Mouse (Mus musculus) thymus, postnatal 0 days (tissue): ENCODE results near the gene Tmem260. TPM values are rescaled to one million over a fixed set of nuclear protein-coding genes. Genes with fewer than 3 reads are reported as not detected.

ENCODE experiments used
- DNase-seq: peaks from one replicate; pipeline ENCODE4 v3.0.0-alpha.2; 2015; ENCODE audit warnings: low spot score
- polyA plus RNA-seq: library from polyadenylated mRNA; unstranded; fragments of >200 nt; fragmentation: Nextera tagmentation; extraction: Ambion mirVana; gene quantifications from 2 replicates; pipeline ENCODE4 v1.2.1, GENCODE M21; 2015

The Tmem260 gene
- polyA plus RNA-seq, 1 experiment from 2014 or later = 23.0 TPM

- no peak for DNase-seq
These were observed 35.7 kb downstream of the Tmem260 start for GRCm38 (mm10) chr14:48481591-48481990.

DNA sequence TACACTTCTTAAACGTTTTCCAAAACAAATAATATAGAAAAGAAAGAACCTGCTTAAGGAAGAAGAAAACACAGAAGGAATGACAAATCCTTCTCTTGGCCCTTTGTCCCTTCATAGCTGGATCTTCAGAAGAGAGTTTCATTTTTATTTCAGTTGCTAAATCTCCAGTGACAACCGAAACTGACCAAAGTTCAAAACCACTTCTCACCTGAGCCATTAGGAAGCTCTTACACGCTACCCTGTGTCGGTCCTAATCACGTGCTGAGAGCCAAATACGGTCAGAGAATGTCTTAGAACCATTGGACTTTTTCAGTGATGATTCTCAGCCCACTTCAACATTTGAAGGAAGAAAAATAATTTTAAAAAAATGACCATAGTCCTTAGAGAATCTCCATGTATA lies 36.8 kb downstream of the Tmem260 start:
- no peak for DNase-seq

GRCm38 (mm10) chr14:48493896-48494295 lies 48.0 kb downstream of the Tmem260 start:
- peak; percentile 67 for DNase-seq

DNA sequence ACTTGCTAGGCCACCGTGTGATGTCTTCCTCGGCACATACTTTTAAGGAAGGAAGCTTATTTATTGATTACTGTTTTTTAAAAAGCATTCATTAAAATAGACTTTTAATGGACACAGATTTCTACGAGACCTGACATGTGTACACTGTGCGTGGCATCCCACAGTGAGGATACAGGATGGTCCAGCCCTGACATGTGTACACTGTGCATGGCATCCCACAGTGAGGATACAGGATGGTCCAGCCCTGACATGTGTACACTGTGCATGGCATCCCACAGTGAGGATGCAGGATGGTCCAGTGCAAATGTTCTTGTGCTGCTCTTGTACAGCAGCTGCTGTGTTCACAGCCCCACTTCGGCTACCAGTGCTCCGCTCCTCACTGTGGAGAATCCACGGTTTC lies 56.6 kb downstream of the Tmem260 start:
- DNase-seq = no peak

DNA sequence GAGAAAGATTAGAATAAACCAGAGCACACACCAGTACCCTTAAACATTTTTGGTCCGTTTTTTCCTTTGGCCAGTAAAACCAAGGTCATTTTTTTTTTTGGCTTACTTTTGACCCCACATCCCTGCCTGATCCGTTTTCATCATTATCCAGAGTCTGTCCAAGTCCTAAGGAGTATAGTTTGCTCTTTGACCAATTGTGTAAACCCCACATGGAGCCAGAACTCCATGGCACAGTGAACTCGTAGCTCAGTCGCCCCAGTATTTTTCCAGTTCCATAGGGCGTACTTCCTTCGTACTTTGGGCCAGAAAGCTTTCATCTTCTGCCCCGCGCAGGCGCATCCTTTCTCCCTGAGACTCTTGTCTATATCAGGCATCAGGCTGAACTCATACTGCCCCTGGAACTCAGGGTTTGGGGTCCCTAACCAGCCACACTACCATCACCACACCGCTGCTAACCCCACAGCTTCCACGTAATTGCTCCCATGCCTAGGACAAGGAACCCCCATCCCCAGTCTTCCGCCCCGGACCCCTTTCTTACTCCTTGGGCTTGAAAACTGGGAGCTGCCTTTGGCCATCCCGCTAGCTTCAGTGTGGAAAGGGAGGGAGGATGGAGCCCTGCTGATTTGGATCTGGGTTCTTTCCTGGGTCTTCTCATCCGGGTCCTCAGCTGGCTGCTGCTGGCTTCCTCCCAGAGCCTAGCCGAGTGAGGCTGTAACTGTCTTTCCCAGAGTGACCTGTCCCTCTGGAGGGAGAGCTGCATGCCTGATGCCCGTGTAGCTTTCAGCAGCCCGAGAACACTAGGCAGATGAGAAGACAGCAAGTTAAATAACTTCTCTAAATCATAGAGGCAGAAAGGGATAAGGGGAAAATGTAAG lies 58.0 kb downstream of the Tmem260 start:
- no peak for DNase-seq

DNA sequence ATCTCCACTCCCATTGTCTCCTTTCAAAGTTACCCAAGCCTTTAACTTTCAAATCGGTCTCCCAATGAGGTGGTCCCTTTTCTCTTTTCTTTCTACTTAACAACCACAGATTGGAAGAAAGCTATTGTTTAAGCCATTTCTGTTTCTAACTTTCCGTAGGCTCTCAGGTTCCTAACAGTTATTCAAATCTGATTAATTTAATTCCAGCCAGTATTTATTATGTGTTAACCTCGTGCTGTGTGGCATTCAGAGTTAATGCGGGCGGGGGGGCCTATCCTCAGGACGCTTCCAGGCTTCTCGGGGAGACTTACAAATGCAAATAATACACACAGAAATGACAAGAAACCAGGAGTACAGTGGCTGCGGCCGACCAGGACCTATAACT lies 58.6 kb downstream of the Tmem260 start:
- no peak for DNase-seq

- DNase-seq = no peak
These were observed 59.7 kb downstream of the Tmem260 start for GRCm38 (mm10) chr14:48505606-48506005.

DNA sequence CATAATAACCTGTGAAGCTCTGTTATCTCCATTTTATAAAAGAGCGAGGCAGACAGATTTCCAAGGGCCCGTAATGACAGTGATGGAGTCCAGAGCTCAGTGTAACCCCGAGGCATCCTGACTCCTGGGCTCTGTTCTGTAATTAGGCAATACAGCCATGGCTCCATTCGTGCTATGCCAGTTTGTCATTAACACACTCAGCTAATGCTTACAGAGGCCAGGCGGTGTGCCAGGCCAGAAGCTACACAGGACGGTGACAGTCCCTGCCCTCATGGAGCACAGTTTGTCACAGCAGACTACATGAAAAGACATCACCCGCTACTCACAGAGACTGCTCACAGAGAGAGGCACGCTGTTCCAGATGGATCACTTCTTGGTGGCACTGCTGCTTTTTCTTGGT lies 61.5 kb downstream of the Tmem260 start:
- DNase-seq = no peak

- DNase-seq = no peak
These were observed 63.2 kb downstream of the Tmem260 start for GRCm38 (mm10) chr14:48509131-48509530.

DNA sequence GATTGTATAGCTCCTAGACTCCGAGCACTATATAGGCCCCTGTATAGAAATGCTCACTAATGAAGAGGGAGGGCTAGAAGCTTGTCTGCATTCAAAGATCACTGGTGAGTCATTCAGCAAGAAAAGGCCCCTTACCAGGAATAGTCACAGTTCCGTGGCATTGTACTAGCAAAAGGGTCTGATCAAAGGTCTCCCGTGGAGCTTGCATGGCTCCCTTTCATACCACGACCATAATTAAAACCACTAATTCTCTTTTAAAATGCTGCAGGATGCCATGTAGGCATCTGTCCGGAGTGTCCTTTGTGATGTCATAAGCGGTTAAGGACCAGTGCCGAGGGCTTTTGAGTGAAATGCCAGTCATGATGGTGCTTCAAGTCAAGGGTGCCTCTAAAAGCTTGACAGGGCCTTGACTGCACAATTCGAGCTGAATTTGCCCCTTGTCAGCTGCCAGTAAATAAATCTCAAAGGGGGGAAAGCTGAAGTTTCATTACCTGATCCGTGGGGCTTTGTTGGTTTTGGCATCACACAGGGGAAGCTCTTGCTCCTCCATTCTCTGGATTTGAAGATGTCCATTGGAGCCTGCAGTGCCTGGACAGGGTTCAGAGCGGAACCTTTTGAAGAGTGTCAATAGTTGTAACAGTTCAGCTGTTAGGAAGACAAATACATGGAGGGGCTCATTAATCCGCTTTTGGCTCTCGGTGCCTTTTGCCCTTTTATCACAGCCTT lies 67.3 kb downstream of the Tmem260 start:
- DNase-seq = no peak

- no peak for DNase-seq
These were observed 68.0 kb downstream of the Tmem260 start for GRCm38 (mm10) chr14:48513824-48514493.

- no peak for DNase-seq
These were observed 68.7 kb downstream of the Tmem260 start for GRCm38 (mm10) chr14:48514620-48515019.

DNA sequence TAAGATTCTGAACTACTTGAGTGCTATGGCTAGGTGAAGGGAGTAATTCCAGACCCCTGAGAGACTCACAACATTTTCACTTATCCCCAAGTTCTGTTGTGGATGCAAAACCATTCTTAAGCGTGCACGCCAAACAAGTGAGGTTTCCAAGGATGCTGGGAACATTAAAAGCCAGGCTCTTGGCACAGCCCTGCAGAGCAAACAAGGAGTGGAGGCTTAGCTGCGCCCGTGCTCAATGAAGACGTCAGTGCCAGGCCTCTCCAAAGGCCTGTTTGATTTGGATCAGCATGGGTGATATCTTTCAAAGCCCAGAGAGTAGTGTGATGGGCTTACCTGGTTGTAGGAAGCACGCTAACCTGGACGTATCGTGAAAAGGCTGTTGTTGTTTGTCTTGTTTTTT lies 69.6 kb downstream of the Tmem260 start:
- no peak for DNase-seq

DNA sequence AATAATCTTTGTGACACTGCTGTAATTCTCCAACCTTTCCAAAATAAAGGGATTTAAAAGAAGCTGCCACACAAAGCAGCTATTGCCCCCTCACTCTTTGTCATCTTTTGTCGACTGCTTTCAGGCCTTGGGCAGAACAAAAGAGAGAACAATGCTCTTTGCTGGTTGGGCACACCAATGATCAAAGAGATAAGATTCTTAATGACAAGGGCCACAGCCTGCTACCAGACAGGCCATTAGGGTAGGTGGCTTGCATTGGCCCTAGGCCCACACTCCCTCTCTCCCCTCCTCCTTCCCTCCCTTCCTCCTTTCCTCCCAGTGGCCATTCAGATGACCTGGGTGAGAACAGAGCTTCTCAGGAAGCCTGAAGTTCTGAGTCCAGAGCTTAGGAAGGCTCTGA lies 77.4 kb downstream of the Tmem260 start:
- no peak for DNase-seq

DNA sequence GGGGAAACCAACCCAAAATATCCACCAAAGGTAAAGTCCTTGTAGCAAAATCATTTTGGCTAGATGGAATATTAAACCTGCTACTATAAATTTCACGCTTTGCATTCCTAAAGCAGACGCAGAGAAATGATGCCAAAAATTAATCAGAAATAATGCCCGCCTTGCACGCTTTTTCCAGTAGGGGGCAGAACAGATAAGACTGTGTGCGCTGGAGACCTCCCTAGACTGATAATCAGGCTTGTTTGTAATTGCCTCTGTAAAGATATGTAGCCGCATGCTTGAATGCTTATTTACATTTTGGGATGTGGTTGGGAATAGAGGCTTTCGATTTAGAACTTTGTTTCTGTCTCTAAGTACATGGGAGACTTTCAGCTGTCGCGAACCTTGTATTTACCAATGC lies 78.2 kb downstream of the Tmem260 start:
- DNase-seq = no peak

- no peak for DNase-seq
These were observed 79.1 kb downstream of the Tmem260 start for GRCm38 (mm10) chr14:48525055-48525454.

DNA sequence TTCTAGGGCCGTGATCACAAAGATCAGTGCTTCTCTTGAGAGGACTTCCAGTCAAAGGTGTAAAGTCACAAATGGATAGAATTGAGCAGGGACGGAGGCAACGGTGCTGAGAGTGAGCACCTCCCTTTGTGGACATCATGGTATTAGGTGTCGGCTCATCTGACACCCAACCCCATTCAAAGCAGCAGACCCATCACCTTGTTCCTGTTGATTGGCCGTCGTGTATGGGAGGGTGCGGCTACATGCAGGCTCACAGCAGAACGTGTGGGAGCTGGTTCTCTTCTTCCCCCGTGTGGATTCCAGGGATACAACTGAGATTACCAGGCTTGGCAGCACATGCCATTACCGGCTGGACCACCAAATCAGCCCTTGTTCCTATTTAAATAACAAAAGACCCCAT lies 84.7 kb downstream of the Tmem260 start:
- DNase-seq = no peak

DNA sequence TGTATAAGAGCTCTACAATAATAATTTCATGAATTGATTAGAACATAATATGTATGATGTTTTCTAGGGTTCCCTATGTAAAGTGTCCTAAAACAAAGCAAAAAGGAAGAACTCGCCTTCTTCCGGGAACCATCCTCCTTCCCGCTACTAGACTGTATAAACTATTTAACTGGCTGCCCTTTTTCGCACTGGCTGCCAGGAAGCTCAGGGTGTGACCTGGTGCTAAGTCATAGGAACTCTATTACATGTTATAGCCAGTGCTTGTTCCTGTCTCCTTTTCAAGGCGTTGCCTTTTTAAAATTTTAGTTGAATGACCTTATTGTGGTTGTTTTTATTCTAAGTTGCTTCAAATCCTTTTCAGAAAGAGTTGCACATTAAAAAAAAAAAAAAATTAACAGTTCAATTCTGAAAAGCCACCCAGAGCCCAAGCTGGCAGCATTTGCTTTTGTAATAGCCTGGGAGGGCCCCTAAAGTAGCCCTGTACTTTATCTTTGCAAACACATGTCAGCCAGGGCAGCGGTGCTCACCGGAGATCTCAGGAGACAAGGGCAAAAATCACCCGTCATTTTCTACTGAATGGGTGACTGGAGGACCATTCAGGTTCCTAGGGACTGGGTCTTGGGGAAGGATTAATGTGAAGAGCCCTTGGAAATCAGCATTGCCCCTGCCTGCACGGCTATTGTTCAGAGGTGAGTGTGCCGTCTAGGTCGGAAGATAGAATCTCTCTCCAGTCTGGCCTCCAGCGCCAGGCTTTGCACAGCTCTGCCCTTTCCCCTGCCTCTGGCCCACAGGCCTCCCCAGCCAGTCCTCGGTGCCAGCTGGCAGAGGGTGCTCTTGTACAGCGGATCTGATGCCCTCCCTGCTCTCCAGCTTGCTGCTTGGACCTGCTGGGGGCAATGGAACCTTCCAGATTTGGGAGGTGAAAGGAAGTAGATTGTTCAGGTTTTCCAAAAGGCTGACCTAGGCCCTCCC lies 92.2 kb downstream of the Tmem260 start:
- no peak for DNase-seq

- DNase-seq = no peak
These were observed 99.2 kb downstream of the Tmem260 start for GRCm38 (mm10) chr14:48545166-48545565.

DNA sequence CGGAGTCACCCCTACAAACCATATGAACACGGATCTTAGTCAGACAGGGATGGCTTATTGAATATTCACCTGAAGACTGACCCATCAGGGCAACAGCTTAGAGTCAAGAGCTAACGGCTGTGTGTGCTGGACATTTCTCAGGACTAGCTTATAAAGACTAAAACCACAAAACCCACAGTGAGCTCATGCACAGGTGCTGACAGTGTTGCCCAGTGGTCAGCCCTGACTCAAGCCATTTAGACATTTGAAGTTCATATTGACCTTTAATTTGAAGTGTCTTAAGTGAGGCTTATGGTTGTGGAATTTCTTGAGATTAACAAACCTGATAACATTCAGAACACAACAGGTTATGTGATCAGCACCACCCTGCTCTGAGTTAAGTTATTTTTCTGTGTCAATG lies 100.1 kb downstream of the Tmem260 start:
- no peak for DNase-seq

DNA sequence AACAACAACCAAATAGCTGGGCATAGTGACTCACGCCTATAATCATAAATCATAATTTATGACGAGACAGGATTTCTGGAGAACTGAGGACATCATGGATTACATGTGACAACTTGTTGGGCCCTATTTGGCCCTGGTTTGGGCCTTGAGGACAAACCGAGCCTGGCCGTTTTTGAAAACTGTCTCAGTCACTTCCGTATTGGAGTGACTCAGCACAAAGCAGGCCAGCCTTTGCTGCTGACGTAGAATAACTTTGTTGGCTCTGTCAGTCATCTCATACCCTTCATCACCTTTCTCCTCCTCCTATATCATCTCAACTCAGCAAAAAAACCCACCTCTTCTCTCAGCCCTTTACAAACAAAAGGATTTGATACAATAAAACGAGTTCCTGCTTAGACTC lies 103.8 kb downstream of the Tmem260 start:
- DNase-seq = no peak
